In genomic region chr2:9883803-9884532, GRCm38 (mm10) we compare ENCODE assay signal across 10 mouse cellular contexts. TPM values are rescaled to one million over a fixed set of nuclear protein-coding genes. Genes with fewer than 3 reads are reported as not detected.
A peak's percentile ranks its signal among the peaks of the same experiment; 100 is the strongest.
DNase-seq lines count a peak whose midpoint lies in the region; ATAC-seq and TF ChIP-seq lines count a peak whose summit lies in the region.
"Had no signal": no experiment of that assay in that cellular context is flagged by ENCODE, and none has a peak within 500 bp of the region (broad histone marks: within the 10 kb centered on the region; RNA-seq: fewer than 3 reads in every experiment).

No protein-coding gene starts in this region.

- no peaks in the 10 kb centered on the region for H3K9me3 ChIP-seq in kidney, embryonic 15.5 days (replicated peaks)
- H3K9me3 ChIP-seq in embryonic facial prominence, embryonic 11.5 days (replicated peaks; ENCODE audit: control insufficient read depth, low read length): no peaks in the 10 kb centered on the region
- H3K9me3 ChIP-seq in hindbrain, postnatal 0 days (ENCODE audit: low read length): no peaks in the 10 kb centered on the region
- H3K9me3 ChIP-seq in midbrain, embryonic 15.5 days: no peaks in the 10 kb centered on the region

- no peak for ATAC-seq in kidney, embryonic 15.5 days (replicated peaks; ENCODE audit: low FRiP score)
- no peak for ATAC-seq in embryonic facial prominence, embryonic 11.5 days (replicated peaks; ENCODE audit: insufficient number of reproducible peaks, low FRiP score, low TSS enrichment, low read depth)
- no peak for ATAC-seq in hindbrain, postnatal 0 days
- ATAC-seq in midbrain, embryonic 15.5 days (replicated peaks): no peak
- ATAC-seq in megakaryocyte-erythroid progenitor cell, adult 5-6 weeks (replicated peaks; ENCODE audit: low FRiP score, low TSS enrichment, poor library complexity, severe bottlenecking): no peak

- H3K27ac ChIP-seq in kidney, embryonic 15.5 days: peak overlapping the region; percentile 87
- H3K27ac ChIP-seq in embryonic facial prominence, embryonic 11.5 days (replicated peaks; ENCODE audit: low read depth, low read length): no peak overlapping the region
- H3K27ac ChIP-seq in hindbrain, postnatal 0 days: no peak overlapping the region
- peak overlapping the region; percentile 81 for H3K27ac ChIP-seq in midbrain, embryonic 15.5 days

- H3K4me2 ChIP-seq in kidney, embryonic 15.5 days: peak overlapping the region; percentile 93
- peak overlapping the region; percentile 39 for H3K4me2 ChIP-seq in embryonic facial prominence, embryonic 11.5 days (ENCODE audit: low read depth, low read length)
- H3K4me2 ChIP-seq in hindbrain, postnatal 0 days (ENCODE audit: low read depth, low read length): peak overlapping the region; percentile 65
- H3K4me2 ChIP-seq in midbrain, embryonic 15.5 days: peak overlapping the region; percentile 67

- 0 out of 2 replicates have a peak overlapping the region, but pooled peaks have one; percentile 43 for H3K9ac ChIP-seq in kidney, embryonic 15.5 days
- H3K9ac ChIP-seq in embryonic facial prominence, embryonic 11.5 days (replicated peaks; ENCODE audit: low read length): peak overlapping the region; percentile 46; the same call in 1 of the 2 replicates
- no peak overlapping the region for H3K9ac ChIP-seq in hindbrain, postnatal 0 days (replicated peaks; ENCODE audit: low read length)
- peak overlapping the region; percentile 41 for H3K9ac ChIP-seq in midbrain, embryonic 15.5 days

- under 1% methylated on average over 27 of the region's 27 CpGs for WGBS in kidney, embryonic 15.5 days
- 2% methylated on average over 24 of the region's 27 CpGs for WGBS in embryonic facial prominence, embryonic 11.5 days
- 1% methylated on average over 27 of the region's 27 CpGs for WGBS in hindbrain, postnatal 0 days
- WGBS in midbrain, embryonic 15.5 days: under 1% methylated on average over 25 of the region's 27 CpGs

- TF ChIP-seq CTCF in hindbrain, postnatal 0 days (IDR thresholded peaks at IDR 0.05; ENCODE audit: low read depth): no peak

- no peak for DNase-seq in kidney, adult 18-20 months
- peak; percentile 36 for DNase-seq in embryonic facial prominence, embryonic 11.5 days (ENCODE audit: low spot score)
- DNase-seq in hindbrain, postnatal 0 days (ENCODE audit: low spot score): no peak
- DNase-seq in urinary bladder, postnatal 4 days (ENCODE audit: low spot score in 2 of 2): no peak
- no peak for DNase-seq in ovary, postnatal 36 days (ENCODE audit: low spot score)
- DNase-seq: cerebellum, adult 11 months had no signal

- peak overlapping the region; percentile 55 for H3K4me3 ChIP-seq in kidney, embryonic 15.5 days (replicated peaks)
- H3K4me3 ChIP-seq in embryonic facial prominence, embryonic 11.5 days (ENCODE audit: low read depth, low read length): peak overlapping the region; percentile 34
- H3K4me3 ChIP-seq in hindbrain, postnatal 0 days (ENCODE audit: low read length): 0 out of 2 replicates have a peak overlapping the region, but pooled peaks have one; percentile 6
- peak overlapping the region; percentile 43 for H3K4me3 ChIP-seq in midbrain, embryonic 15.5 days

- H3K4me1 ChIP-seq in kidney, embryonic 15.5 days: peaks cover 47% of the 10 kb centered on the region
- peaks cover 8% of the 10 kb centered on the region for H3K4me1 ChIP-seq in embryonic facial prominence, embryonic 11.5 days (ENCODE audit: control insufficient read depth, insufficient read depth, low read length)
- no peaks in the 10 kb centered on the region for H3K4me1 ChIP-seq in hindbrain, postnatal 0 days (ENCODE audit: insufficient read depth, low read length)
- peaks cover 23% of the 10 kb centered on the region for H3K4me1 ChIP-seq in midbrain, embryonic 15.5 days

- no peaks in the 10 kb centered on the region for H3K36me3 ChIP-seq in kidney, embryonic 15.5 days
- no peaks in the 10 kb centered on the region for H3K36me3 ChIP-seq in embryonic facial prominence, embryonic 11.5 days (replicated peaks; ENCODE audit: control insufficient read depth, insufficient read depth, low read depth, low read length)
- no peaks in the 10 kb centered on the region for H3K36me3 ChIP-seq in hindbrain, postnatal 0 days (ENCODE audit: insufficient read depth, low read length)
- no peaks in the 10 kb centered on the region for H3K36me3 ChIP-seq in midbrain, embryonic 15.5 days (replicated peaks)

- H3K27me3 ChIP-seq in kidney, embryonic 15.5 days: peaks cover 97% of the 10 kb centered on the region
- peaks cover 34% of the 10 kb centered on the region for H3K27me3 ChIP-seq in embryonic facial prominence, embryonic 11.5 days (ENCODE audit: control insufficient read depth, insufficient read depth, low read length)
- peaks cover 56% of the 10 kb centered on the region for H3K27me3 ChIP-seq in hindbrain, postnatal 0 days (ENCODE audit: insufficient read depth, low read length)
- H3K27me3 ChIP-seq in midbrain, embryonic 15.5 days (replicated peaks): peaks cover 53% of the 10 kb centered on the region

RNA-seq across cellular contexts. Expression of gene 4930412O13Rik, which starts 2.9 kb away (rescaled TPM):
- polyA plus RNA-seq in kidney, embryonic 15.5 days (2015; fragmentation: Nextera tagmentation; extraction: Ambion mirVana): 2.8 and 3.0 TPM in 2 replicates
- 1.0 and 1.7 TPM in 2 replicates for polyA plus RNA-seq in embryonic facial prominence, embryonic 11.5 days (2014; fragmentation: Nextera tagmentation; extraction: Ambion mirVana)
- total RNA-seq in hindbrain, postnatal 0 days (2014; rRNA removed): not detected in 2 replicates
- 0.57 and 0.75 TPM in 2 replicates for polyA plus RNA-seq in hindbrain, postnatal 0 days (2015; fragmentation: Nextera tagmentation; extraction: Ambion mirVana)
- 1.3 and 2.2 TPM in 2 replicates for polyA plus RNA-seq in midbrain, embryonic 15.5 days (2015; fragmentation: Nextera tagmentation; extraction: Ambion mirVana)
- not detected in 2 replicates for total RNA-seq in megakaryocyte-erythroid progenitor cell, adult 5-6 weeks (2014; fragmentation: Nextera tagmentation)
- total RNA-seq in megakaryocyte-erythroid progenitor cell, adult 5-6 weeks (2017): not detected in 2 replicates
- total RNA-seq: left cerebral cortex, adult 18-20 months had no signal

RNA-seq across cellular contexts. Expression of gene 9230102O04Rik, which starts 5.4 kb away (rescaled TPM):
- polyA plus RNA-seq in kidney, embryonic 15.5 days (2015; fragmentation: Nextera tagmentation; extraction: Ambion mirVana): 4.9 and 6.2 TPM in 2 replicates
- 0.99 and 1.2 TPM in 2 replicates for polyA plus RNA-seq in embryonic facial prominence, embryonic 11.5 days (2014; fragmentation: Nextera tagmentation; extraction: Ambion mirVana)
- 1.5 TPM in 1 of 2 replicates, not detected in the other for total RNA-seq in hindbrain, postnatal 0 days (2014; rRNA removed)
- 0.76 and 1.0 TPM in 2 replicates for polyA plus RNA-seq in hindbrain, postnatal 0 days (2015; fragmentation: Nextera tagmentation; extraction: Ambion mirVana)
- 4.0 and 4.8 TPM in 2 replicates for polyA plus RNA-seq in midbrain, embryonic 15.5 days (2015; fragmentation: Nextera tagmentation; extraction: Ambion mirVana)
- total RNA-seq in megakaryocyte-erythroid progenitor cell, adult 5-6 weeks (2014; fragmentation: Nextera tagmentation): not detected in 2 replicates
- not detected in 2 replicates for total RNA-seq in megakaryocyte-erythroid progenitor cell, adult 5-6 weeks (2017)
- total RNA-seq: left cerebral cortex, adult 18-20 months had no signal

RNA-seq across cellular contexts. Expression of gene Gata3, which starts 5.9 kb away (rescaled TPM):
- 98.5 and 108 TPM in 2 replicates for polyA plus RNA-seq in kidney, embryonic 15.5 days (2015; fragmentation: Nextera tagmentation; extraction: Ambion mirVana)
- polyA plus RNA-seq in embryonic facial prominence, embryonic 11.5 days (2014; fragmentation: Nextera tagmentation; extraction: Ambion mirVana): 17.4 and 22.7 TPM in 2 replicates
- total RNA-seq in hindbrain, postnatal 0 days (2014; rRNA removed): 2.3 and 3.5 TPM in 2 replicates
- polyA plus RNA-seq in hindbrain, postnatal 0 days (2015; fragmentation: Nextera tagmentation; extraction: Ambion mirVana): 17.6 and 20.5 TPM in 2 replicates
- polyA plus RNA-seq in midbrain, embryonic 15.5 days (2015; fragmentation: Nextera tagmentation; extraction: Ambion mirVana): 99.1 and 116 TPM in 2 replicates
- total RNA-seq in megakaryocyte-erythroid progenitor cell, adult 5-6 weeks (2014; fragmentation: Nextera tagmentation): 0.57 and 5.3 TPM in 2 replicates
- 0.23 and 1.8 TPM in 2 replicates for total RNA-seq in megakaryocyte-erythroid progenitor cell, adult 5-6 weeks (2017)
- total RNA-seq: left cerebral cortex, adult 18-20 months had no signal

Comparison
In these comparisons a context has a peak if more than half of its experiments do, and no peak if none do; other contexts are left out.
1. H3K27ac ChIP-seq: peak in kidney, embryonic 15.5 days (single experiment) and midbrain, embryonic 15.5 days (single experiment); none in embryonic facial prominence, embryonic 11.5 days (single experiment) and hindbrain, postnatal 0 days (single experiment).
2. H3K4me2 ChIP-seq: peak in every context shown above with its lines; median percentile 93 in kidney, embryonic 15.5 days; 67 in midbrain, embryonic 15.5 days; 65 in hindbrain, postnatal 0 days; 39 in embryonic facial prominence, embryonic 11.5 days.
3. Peak in every context shown above with its lines, with median percentiles within 50 percentile points of each other: H3K4me3 ChIP-seq.